Mouse (Mus musculus): ENCODE results near the gene AI597479.

Gene AI597479

GRCm38 (mm10) chr1:43098031-43098984, at the start of gene AI597479, which contains the start of gene Tgfbrap1:
AI597479 (plus strand) TSS chr1:43098710.
Tgfbrap1 (minus strand) TSS chr1:43098637.
- DNase-seq = peak; percentile 91

GRCm38 (mm10) chr1:43051903-43052302, 46.6 kb upstream of the AI597479 start:
- no peak for DNase-seq

GRCm38 (mm10) chr1:43065615-43066310, 32.7 kb upstream of the AI597479 start:
- peak; percentile 38 for DNase-seq

GRCm38 (mm10) chr1:43066573-43066972, 31.9 kb upstream of the AI597479 start:
- no peak for DNase-seq

GRCm38 (mm10) chr1:43067551-43067950, 31.0 kb upstream of the AI597479 start:
- no peak for DNase-seq

GRCm38 (mm10) chr1:43070726-43071125, 27.8 kb upstream of the AI597479 start:
- DNase-seq = no peak

GRCm38 (mm10) chr1:43072028-43072427, 26.5 kb upstream of the AI597479 start:
- no peak for DNase-seq

GRCm38 (mm10) chr1:43072561-43072960, 25.9 kb upstream of the AI597479 start:
- DNase-seq = no peak

- peak; percentile 73 for DNase-seq
These were observed 23.7 kb upstream of the AI597479 start for GRCm38 (mm10) chr1:43074791-43075190.

GRCm38 (mm10) chr1:43078124-43078523, 20.4 kb upstream of the AI597479 start:
- DNase-seq = no peak

- DNase-seq = no peak
These were observed 15.6 kb upstream of the AI597479 start for GRCm38 (mm10) chr1:43082946-43083345.

- DNase-seq = peak; percentile 54
These were observed 8.1 kb upstream of the AI597479 start for GRCm38 (mm10) chr1:43090418-43090817.

- no peak for DNase-seq
These were observed 7.0 kb upstream of the AI597479 start for GRCm38 (mm10) chr1:43091306-43092055.

- peak; percentile 80 for DNase-seq
These were observed 6.2 kb upstream of the AI597479 start for GRCm38 (mm10) chr1:43092056-43093015.

- DNase-seq = no peak
These were observed 4.3 kb upstream of the AI597479 start for GRCm38 (mm10) chr1:43094206-43094605.

GRCm38 (mm10) chr1:43108729-43109128, 10.2 kb downstream of the AI597479 start:
- no peak for DNase-seq

GRCm38 (mm10) chr1:43110556-43110955, 12.0 kb downstream of the AI597479 start:
- peak; percentile 46 for DNase-seq

GRCm38 (mm10) chr1:43112882-43113281, 14.4 kb downstream of the AI597479 start:
- DNase-seq = peak; percentile 68

GRCm38 (mm10) chr1:43117435-43117834, 18.9 kb downstream of the AI597479 start:
- no peak for DNase-seq

GRCm38 (mm10) chr1:43120950-43121349, 22.4 kb downstream of the AI597479 start:
- DNase-seq = no peak

- DNase-seq = no peak
These were observed 24.1 kb downstream of the AI597479 start for GRCm38 (mm10) chr1:43122616-43123015.

- DNase-seq = no peak
These were observed 26.2 kb downstream of the AI597479 start for GRCm38 (mm10) chr1:43124726-43125125.
